ENCODE assay signal across 32 mouse cellular contexts in genomic region chr7:143833581-143834190, GRCm38 (mm10). TPM values are rescaled to one million over a fixed set of nuclear protein-coding genes. Genes with fewer than 3 reads are reported as not detected.
DNase-seq lines count a peak whose midpoint lies in the region; ATAC-seq lines count a peak whose summit lies in the region.
"Had no signal": no experiment of that assay in that cellular context is flagged by ENCODE, and none has a peak within 500 bp of the region (broad histone marks: within the 10 kb centered on the region; RNA-seq: fewer than 3 reads in every experiment).

No protein-coding gene starts in this region.

- H3K36me3 ChIP-seq in liver, embryonic 11.5 days (ENCODE audit: control insufficient read depth, insufficient read depth, low read length): peaks cover 4% of the 10 kb centered on the region; the same call in 1 of the 2 replicates
- H3K36me3 ChIP-seq in liver, embryonic 16.5 days (ENCODE audit: control insufficient read depth, insufficient read depth): no peaks in the 10 kb centered on the region

- no peak overlapping the region for H3K27ac ChIP-seq in liver, embryonic 11.5 days (ENCODE audit: low read depth, low read length)
- H3K27ac ChIP-seq in liver, embryonic 16.5 days (ENCODE audit: low read length): peak overlapping the region; percentile 48
- H3K27ac ChIP-seq: embryonic facial prominence, embryonic 13.5 days; forebrain, embryonic 13.5 days; hindbrain, embryonic 10.5 days; neural tube, embryonic 12.5 days had no signal

- DNase-seq in adrenal gland, adult (ENCODE audit: inconsistent age in 2 of 2, low spot score in 1 of 2): peak; percentile 91 to 95
- DNase-seq in adrenal gland, postnatal 4 days (ENCODE audit: low spot score in 2 of 2): no peak
- DNase-seq in liver, embryonic 11.5 days (ENCODE audit: low spot score): no peak
- DNase-seq in liver: no peak
- DNase-seq in adrenal gland, postnatal 14 days: peak; percentile 69
- DNase-seq in right cerebral cortex, postnatal 14 days: no peak
- DNase-seq: cerebellum, adult 8-10 months; cerebellum, postnatal 36 days; embryo, embryonic 11 days; heart, postnatal 10 days; kidney, adult 18-20 months; kidney, postnatal 4 days; lung, postnatal 4 days; retina, postnatal 1 day; thymus, postnatal 14 days had no signal

- WGBS in liver, embryonic 11.5 days: 67% methylated on average over 6 of the region's 6 CpGs
- 43% methylated on average over 6 of the region's 6 CpGs for WGBS in liver, embryonic 16.5 days (ENCODE audit: insufficient replicate concordance)

- no peak for ATAC-seq in liver, embryonic 11.5 days (replicated peaks; ENCODE audit: low FRiP score)
- ATAC-seq in liver, embryonic 16.5 days (ENCODE audit: low read depth): no peak
- ATAC-seq in megakaryocyte, adult 5-6 weeks (ENCODE audit: poor library complexity, severe bottlenecking): no peak
- ATAC-seq: forebrain, embryonic 13.5 days had no signal

- H3K4me3 ChIP-seq in liver, embryonic 11.5 days (ENCODE audit: low read depth, low read length): no peak overlapping the region
- H3K4me3 ChIP-seq in liver, embryonic 16.5 days (ENCODE audit: low read depth, low read length): no peak overlapping the region
- H3K4me3 ChIP-seq: embryonic facial prominence, embryonic 13.5 days; erythroblast, embryonic 14.5 days; forebrain, embryonic 13.5 days; heart, embryonic 12.5 days; hindbrain, embryonic 10.5 days; neural tube, embryonic 12.5 days had no signal

- peaks cover 8% of the 10 kb centered on the region; the same call in 1 of the 2 replicates for H3K4me1 ChIP-seq in liver, embryonic 11.5 days (replicated peaks; ENCODE audit: control insufficient read depth, insufficient read depth, low read length)
- H3K4me1 ChIP-seq in liver, embryonic 16.5 days (ENCODE audit: control insufficient read depth, low read depth, low read length): peaks cover 17% of the 10 kb centered on the region

- 0 out of 2 replicates have a peak overlapping the region, but pooled peaks have one; percentile 7 for H3K4me2 ChIP-seq in liver, embryonic 11.5 days
- H3K4me2 ChIP-seq in liver, embryonic 16.5 days (ENCODE audit: low read depth, low read length): no peak overlapping the region
- H3K4me2 ChIP-seq: embryonic facial prominence, embryonic 13.5 days; forebrain, embryonic 13.5 days; heart, embryonic 12.5 days; neural tube, embryonic 12.5 days had no signal

- H3K9me3 ChIP-seq in liver, embryonic 11.5 days (ENCODE audit: control insufficient read depth, low read length): no peaks in the 10 kb centered on the region
- no peaks in the 10 kb centered on the region for H3K9me3 ChIP-seq in liver, embryonic 16.5 days (replicated peaks; ENCODE audit: control insufficient read depth, low read length)
- H3K9me3 ChIP-seq: embryonic facial prominence, embryonic 13.5 days; forebrain, embryonic 13.5 days; heart, embryonic 12.5 days; hindbrain, embryonic 10.5 days; neural tube, embryonic 12.5 days had no signal

- no peaks in the 10 kb centered on the region for H3K27me3 ChIP-seq in liver, embryonic 11.5 days (replicated peaks; ENCODE audit: control insufficient read depth, insufficient read depth, low read length)
- no peaks in the 10 kb centered on the region for H3K27me3 ChIP-seq in liver, embryonic 16.5 days (ENCODE audit: control insufficient read depth, insufficient read depth, low read depth, low read length)
- H3K27me3 ChIP-seq: embryonic facial prominence, embryonic 13.5 days; forebrain, embryonic 13.5 days; heart, embryonic 12.5 days; neural tube, embryonic 12.5 days had no signal

- H3K9ac ChIP-seq in liver, embryonic 11.5 days (ENCODE audit: low read depth, low read length): no peak overlapping the region
- H3K9ac ChIP-seq in liver, embryonic 16.5 days (ENCODE audit: low read depth, low read length): no peak overlapping the region
- H3K9ac ChIP-seq: embryonic facial prominence, embryonic 13.5 days; forebrain, embryonic 13.5 days; heart, embryonic 12.5 days; neural tube, embryonic 12.5 days had no signal

RNA-seq across cellular contexts. Expression of gene Dhcr7, which starts 10.7 kb away (rescaled TPM):
- 100 to 1,000 TPM; 186 to 188 TPM for total RNA-seq in adrenal gland, postnatal 4 days (2021)
- 66.9 and 75.9 TPM in 2 replicates for polyA plus RNA-seq in liver, embryonic 11.5 days (2014; fragmentation: Nextera tagmentation; extraction: Ambion mirVana)
- total RNA-seq in adrenal gland, postnatal 14 days (2021): 498 and 535 TPM in 2 replicates
- 59.4 and 76.8 TPM in 2 replicates for polyA plus RNA-seq in liver, embryonic 16.5 days (2015; fragmentation: Nextera tagmentation; extraction: Ambion mirVana)
- total RNA-seq in megakaryocyte, adult 5-6 weeks (2015): 11.4 and 13.1 TPM in 2 replicates
- total RNA-seq in megakaryocyte, adult 5-6 weeks (2017): 3.0 and 6.1 TPM in 2 replicates

RNA-seq across cellular contexts. Expression of gene Nadsyn1, which starts 11.0 kb away (rescaled TPM):
- total RNA-seq in adrenal gland, postnatal 4 days (2021): 10 to 100 TPM; 12.4 to 13.9 TPM
- 8.6 and 12.7 TPM in 2 replicates for polyA plus RNA-seq in liver, embryonic 11.5 days (2014; fragmentation: Nextera tagmentation; extraction: Ambion mirVana)
- total RNA-seq in adrenal gland, postnatal 14 days (2021): 12.7 and 16.3 TPM in 2 replicates
- 9.1 TPM in 2 replicates for polyA plus RNA-seq in liver, embryonic 16.5 days (2015; fragmentation: Nextera tagmentation; extraction: Ambion mirVana)
- 3.9 and 4.4 TPM in 2 replicates for total RNA-seq in megakaryocyte, adult 5-6 weeks (2015)
- total RNA-seq in megakaryocyte, adult 5-6 weeks (2017): 7.5 and 11.7 TPM in 2 replicates

RNA-seq across cellular contexts. Expression of gene Gm498, which starts 33.0 kb away (rescaled TPM):
- total RNA-seq in adrenal gland, postnatal 4 days (2021): not detected
- polyA plus RNA-seq in liver, embryonic 11.5 days (2014; fragmentation: Nextera tagmentation; extraction: Ambion mirVana): not detected in 2 replicates
- not detected in 2 replicates for total RNA-seq in adrenal gland, postnatal 14 days (2021)
- not detected in 2 replicates for polyA plus RNA-seq in liver, embryonic 16.5 days (2015; fragmentation: Nextera tagmentation; extraction: Ambion mirVana)
- total RNA-seq in megakaryocyte, adult 5-6 weeks (2015): not detected in 2 replicates
- total RNA-seq in megakaryocyte, adult 5-6 weeks (2017): not detected in 2 replicates
- total RNA-seq: gastrocnemius, adult 8-10 months; heart, postnatal 10 days; left cerebral cortex, postnatal 36 days; monocyte, adult 5-6 weeks had no signal
- polyA plus RNA-seq: brain, embryonic 14.5 days; embryonic facial prominence, embryonic 13.5 days; erythroblast, embryonic 14.5 days; forebrain, embryonic 13.5 days; frontal cortex, adult 2 months; heart, embryonic 12.5 days; hindbrain, embryonic 10.5 days; kidney, embryonic 16.5 days; limb, embryonic 14.5 days; lung, embryonic 16.5 days; neural tube, embryonic 12.5 days; small intestine, adult 2 months had no signal

RNA-seq across cellular contexts. Expression of gene Mrgpre, which starts 49.4 kb away (rescaled TPM):
- 1 to 10 TPM; 3.0 to 3.4 TPM for total RNA-seq in adrenal gland, postnatal 4 days (2021)
- polyA plus RNA-seq in liver, embryonic 11.5 days (2014; fragmentation: Nextera tagmentation; extraction: Ambion mirVana): 0.59 and 0.86 TPM in 2 replicates
- total RNA-seq in adrenal gland, postnatal 14 days (2021): 2.1 and 2.7 TPM in 2 replicates
- 0.41 and 0.51 TPM in 2 replicates for polyA plus RNA-seq in liver, embryonic 16.5 days (2015; fragmentation: Nextera tagmentation; extraction: Ambion mirVana)
- total RNA-seq in megakaryocyte, adult 5-6 weeks (2015): 0.05 TPM in 1 of 2 replicates, not detected in the other
- total RNA-seq in megakaryocyte, adult 5-6 weeks (2017): not detected in 2 replicates
- polyA plus RNA-seq: erythroblast, embryonic 14.5 days had no signal

Comparison
In these comparisons a context has a peak if more than half of its experiments do, and no peak if none do; other contexts are left out.
1. DNase-seq: peak in adrenal gland, adult (2 of 2) and adrenal gland, postnatal 14 days (single experiment); none in adrenal gland, postnatal 4 days (0 of 2), liver, embryonic 11.5 days (single experiment), liver (single experiment) and right cerebral cortex, postnatal 14 days (single experiment).
2. RNA of gene Dhcr7, which starts 10.7 kb away (total RNA-seq): 498 to 535 TPM in adrenal gland, postnatal 14 days and 186 to 188 TPM in adrenal gland, postnatal 4 days; 3.0 to 13.1 TPM in megakaryocyte, adult 5-6 weeks; every median in the first group is over 10 times any median in the second.